Mouse (Mus musculus) neutrophil, adult 5-6 weeks (primary cell): ENCODE data around the gene Dcp1a. TPM values are rescaled to one million over a fixed set of nuclear protein-coding genes. Genes with fewer than 3 reads are reported as not detected.

ENCODE experiments used
- ATAC-seq: fragments of 151-379, 151-347 bp; 2 replicates; pipeline ENCODE4 v1.8.0; 2017; ENCODE audit warnings: mild to moderate bottlenecking, moderate TSS enrichment; ENCODE audit not compliant: insufficient number of reproducible peaks, poor library complexity, low FRiP score, severe bottlenecking; ENCODE audit errors: extremely low read depth
- total RNA-seq: library from RNA; stranded (forward); fragments of 200-1000 nt; gene quantifications from 2 replicates; pipeline ENCODE4 v1.2.3, GENCODE M21; 2017

The Dcp1a gene
- 33.1 and 43.2 TPM in 2 replicates for total RNA-seq

GRCm38 (mm10) chr14:30479361-30479948, at the start of gene Dcp1a:
Dcp1a (plus strand) TSS chr14:30479535.
- ATAC-seq = peak; percentile 99

DNA sequence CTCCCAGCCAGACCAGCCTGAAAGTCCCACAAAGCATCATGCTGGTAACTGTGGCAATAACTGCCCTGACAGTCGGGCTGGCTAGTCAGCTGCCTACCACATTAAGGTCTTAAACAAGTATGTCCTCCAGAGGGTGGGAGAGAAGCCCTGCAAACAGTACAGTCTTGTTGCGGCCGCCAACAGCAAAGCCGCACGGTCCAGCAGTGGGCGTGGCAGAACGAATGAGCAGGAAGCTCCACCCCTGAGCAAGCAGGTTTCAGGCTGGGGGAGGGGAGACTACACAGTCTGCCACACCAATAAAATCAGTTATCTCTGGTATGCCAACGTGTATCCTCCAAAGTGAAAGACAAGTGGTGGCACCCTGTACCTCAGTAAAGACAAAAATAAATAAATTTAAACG, 49.7 kb upstream of the Dcp1a start:
- peak; percentile 18; the same call in 1 of the 2 replicates for ATAC-seq

GRCm38 (mm10) chr14:30430026-30430425, 49.3 kb upstream of the Dcp1a start:
- no peak for ATAC-seq

DNA sequence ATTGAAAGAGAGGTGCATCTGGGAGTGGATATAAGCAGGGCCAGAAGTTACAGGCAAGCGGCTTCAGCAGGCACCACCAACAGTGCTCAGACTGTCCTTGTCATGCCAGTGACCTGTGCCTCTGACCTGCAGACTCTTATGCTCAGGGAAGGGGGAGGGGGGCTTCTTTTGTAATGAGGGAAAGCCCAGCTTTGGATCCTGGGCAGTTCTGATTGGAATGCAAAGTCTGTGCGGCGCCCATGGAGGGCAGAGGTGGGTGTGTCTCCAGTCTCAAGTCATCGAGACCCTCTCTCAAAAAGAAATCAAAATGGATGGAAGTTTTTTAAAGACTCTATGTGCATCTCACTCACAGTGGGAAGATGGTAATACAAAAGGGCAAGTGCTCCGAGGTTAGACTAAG, 48.9 kb upstream of the Dcp1a start:
- ATAC-seq = no peak

DNA sequence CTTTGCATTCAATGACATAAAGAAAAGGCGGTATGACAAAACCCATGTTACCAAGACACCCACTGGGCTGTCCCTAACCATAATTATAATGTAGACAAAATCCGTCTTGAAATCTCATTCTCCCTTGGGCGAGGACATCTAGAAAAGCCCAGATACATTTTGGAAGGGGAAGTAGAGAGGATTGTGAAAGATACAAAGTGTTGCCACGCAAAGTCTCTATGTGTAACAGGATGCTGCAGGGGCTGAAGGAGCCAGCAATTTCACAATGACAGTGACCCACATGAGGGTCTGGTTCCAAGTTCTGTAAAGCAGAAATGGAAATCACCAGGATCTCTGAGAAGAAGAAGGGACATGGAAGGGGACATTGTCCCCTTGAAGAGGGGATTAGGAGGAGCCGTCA, 44.0 kb upstream of the Dcp1a start:
- ATAC-seq = peak; percentile 79; the same call in 1 of the 2 replicates

GRCm38 (mm10) chr14:30439915-30440314, 39.4 kb upstream of the Dcp1a start:
- no peak for ATAC-seq

GRCm38 (mm10) chr14:30455801-30456595, 23.3 kb upstream of the Dcp1a start:
- no peak for ATAC-seq

DNA sequence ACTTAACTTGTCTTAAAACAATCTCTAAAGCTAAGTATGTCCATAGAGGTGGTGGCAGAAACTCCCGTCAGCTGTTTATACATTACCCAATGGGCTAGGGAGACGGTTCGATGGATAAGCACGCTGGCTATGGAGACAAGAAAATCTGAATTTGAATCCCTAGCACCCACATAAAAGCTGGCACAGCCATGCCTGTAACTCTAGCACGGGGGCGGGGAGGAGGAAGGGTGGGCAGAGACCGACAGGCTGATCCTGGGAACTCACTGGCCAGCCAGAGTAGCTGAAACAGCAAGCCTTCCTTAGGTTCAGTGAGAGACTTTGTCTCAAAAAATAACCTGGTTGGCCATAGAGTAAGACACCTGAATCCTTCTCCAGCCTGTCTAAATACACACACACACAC, 21.9 kb upstream of the Dcp1a start:
- no peak for ATAC-seq

DNA sequence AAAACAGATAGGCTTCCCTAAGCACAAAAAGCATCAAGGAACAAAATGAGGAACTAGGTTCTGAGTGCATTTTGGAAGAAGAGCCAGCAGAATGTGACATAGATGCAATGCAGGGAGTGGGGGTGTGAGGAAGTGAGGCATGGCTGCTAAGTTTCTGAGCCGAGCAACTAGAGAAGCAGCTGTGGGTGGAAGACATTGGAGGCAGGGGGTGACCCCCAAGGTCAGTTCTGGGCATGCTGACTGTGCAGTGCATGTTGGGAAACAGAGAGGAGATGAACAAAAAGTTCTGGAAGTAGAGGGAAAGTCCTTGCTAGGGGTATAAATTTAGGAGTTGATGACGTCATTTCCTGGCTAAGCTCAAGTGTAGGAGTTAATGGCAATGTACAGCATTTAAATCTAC, 21.4 kb upstream of the Dcp1a start:
- ATAC-seq = peak; percentile 69; the same call in 1 of the 2 replicates

DNA sequence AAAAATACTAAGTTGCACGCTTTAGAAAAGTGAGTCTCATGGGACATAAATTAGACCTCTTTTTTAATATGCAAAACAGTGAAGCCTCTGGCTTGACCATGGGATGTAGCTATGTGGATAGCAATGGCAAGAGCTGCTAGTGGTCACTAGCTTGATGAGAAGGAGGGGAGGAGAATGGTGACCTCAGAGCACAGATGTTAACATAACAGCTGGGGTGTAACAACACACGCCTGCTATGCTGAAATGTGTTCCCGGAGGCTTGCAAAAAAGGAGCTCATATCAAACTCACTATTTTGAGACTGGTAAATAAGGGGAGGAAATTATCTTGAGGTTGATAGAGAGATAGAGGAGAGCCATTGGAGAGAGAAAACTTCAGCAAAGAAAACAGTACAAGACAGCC, 20.5 kb upstream of the Dcp1a start:
- ATAC-seq = no peak

- ATAC-seq = peak; percentile 91
Observed at GRCm38 (mm10) chr14:30459891-30460523, 19.3 kb upstream of the Dcp1a start.

DNA sequence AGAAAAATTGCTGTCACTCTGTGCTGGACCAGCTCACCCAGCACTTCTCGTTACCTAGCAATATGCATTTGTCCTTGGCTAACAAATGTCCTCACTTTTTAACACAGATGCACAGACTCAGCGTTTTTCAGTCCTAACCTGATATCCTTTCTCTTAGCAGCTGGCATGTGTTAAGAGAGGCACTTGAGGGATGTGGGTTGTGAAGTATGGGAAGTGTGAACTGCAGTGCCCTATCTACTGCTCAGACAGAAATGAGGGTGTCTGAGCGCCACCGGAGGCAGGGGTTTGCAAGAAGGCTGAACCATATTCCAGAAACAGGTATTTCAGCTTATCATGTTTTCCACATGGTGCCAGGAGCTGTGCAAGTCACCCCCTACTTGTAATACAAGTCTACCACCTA, 16.0 kb upstream of the Dcp1a start:
- no peak for ATAC-seq

GRCm38 (mm10) chr14:30473605-30474004, 5.7 kb upstream of the Dcp1a start:
- ATAC-seq = no peak

- no peak for ATAC-seq
Observed at GRCm38 (mm10) chr14:30474416-30474815, 4.9 kb upstream of the Dcp1a start.

DNA sequence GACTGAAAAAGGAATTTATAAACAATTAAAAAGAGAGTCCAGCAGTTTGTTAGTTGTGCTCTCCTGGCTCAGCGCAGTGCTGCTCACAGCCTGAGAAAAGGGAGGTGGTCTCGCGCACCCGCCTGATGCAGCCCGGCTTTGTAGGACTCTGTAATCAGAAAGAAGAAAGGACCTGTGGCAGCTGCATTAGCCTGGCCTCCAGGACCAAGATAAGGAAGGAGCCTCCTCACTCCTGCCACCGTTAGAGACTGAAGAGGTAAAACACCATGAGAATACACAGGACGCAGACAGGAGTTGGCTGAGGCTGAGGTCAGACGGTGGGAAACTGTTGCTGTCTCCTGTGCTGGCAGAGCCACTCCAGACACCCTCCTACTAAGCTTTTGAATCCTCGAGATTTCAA, 12.0 kb downstream of the Dcp1a start, which contains the start of gene Cacna1d:
Cacna1d (minus strand) TSS at position 114 of the 400 bp plus-strand sequence.
- ATAC-seq = no peak

- ATAC-seq = no peak
Observed at GRCm38 (mm10) chr14:30493276-30493675, 13.9 kb downstream of the Dcp1a start.

- ATAC-seq = no peak
Observed at GRCm38 (mm10) chr14:30494998-30495397, 15.7 kb downstream of the Dcp1a start.

GRCm38 (mm10) chr14:30498202-30498601, 18.9 kb downstream of the Dcp1a start:
- ATAC-seq = no peak

GRCm38 (mm10) chr14:30504990-30505389, 25.7 kb downstream of the Dcp1a start:
- no peak for ATAC-seq

- ATAC-seq = no peak
Observed at GRCm38 (mm10) chr14:30510214-30510763, 31.0 kb downstream of the Dcp1a start.
